Mouse (Mus musculus): ENCODE data around the gene Atxn2. TPM values are rescaled to one million over a fixed set of nuclear protein-coding genes. Genes with fewer than 3 reads are reported as not detected.
A peak's percentile ranks its signal among the peaks of the same experiment; 100 is the strongest.

Atxn2 gene
- polyA plus RNA-seq, 1 experiment from 2014 or later: 66.8 TPM

DNA sequence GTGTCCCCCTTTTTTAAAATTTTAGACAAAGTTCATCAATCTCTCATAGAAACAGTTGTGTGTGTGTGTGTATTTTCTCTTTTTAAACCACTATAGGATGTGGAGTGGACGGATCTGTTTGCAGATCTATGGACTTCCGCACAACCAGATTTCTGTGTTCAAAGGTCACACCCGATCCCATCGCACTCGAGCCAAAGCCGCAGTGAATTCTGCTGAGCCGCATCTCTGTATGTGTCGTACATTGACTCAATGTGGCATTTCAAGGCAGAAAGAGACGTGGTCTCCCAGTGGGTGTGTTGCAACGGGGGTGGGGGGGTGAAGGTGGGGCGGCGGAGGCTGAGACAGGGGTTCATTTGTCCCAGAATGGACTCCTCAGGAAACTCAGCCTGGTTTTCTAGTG is 147.3 kb downstream of the Atxn2 start:
- Histone ChIP-seq H3K27me3 (ENCODE audit: control insufficient read depth, insufficient read depth, low read length) (no peaks in the 10 kb centered on the region), H3K36me3 (ENCODE audit: control insufficient read depth, insufficient read depth, low read length) (peaks cover 4% of the 10 kb centered on the region), H3K9me3 (ENCODE audit: control insufficient read depth, low read length) (peaks cover 6% of the 10 kb centered on the region), H3K9ac (ENCODE audit: low read length) (no peak overlapping the region), H3K27ac (ENCODE audit: low read depth, low read length) (no peak overlapping the region), H3K4me1 (ENCODE audit: control insufficient read depth, insufficient read depth, low read length) (peaks cover 3% of the 10 kb centered on the region), H3K4me3 (ENCODE audit: low read depth, low read length) (no peak overlapping the region), H3K4me2 (no peak overlapping the region)
- DNase-seq (ENCODE audit: low spot score, missing footprints) (peak; percentile 54), ATAC-seq (ENCODE audit: low FRiP score) (no peak)
- WGBS: 90% methylated on average over 12 of the region's 12 CpGs

- Histone ChIP-seq H3K4me1 (ENCODE audit: control insufficient read depth, insufficient read depth, low read length) (peaks cover 3% of the 10 kb centered on the region; the same call in 1 of the 2 replicates), H3K9me3 (ENCODE audit: control insufficient read depth, low read length) (peaks cover 6% of the 10 kb centered on the region), H3K27me3 (ENCODE audit: control insufficient read depth, insufficient read depth, low read length) (no peaks in the 10 kb centered on the region), H3K4me3 (ENCODE audit: low read depth, low read length) (no peak overlapping the region), H3K36me3 (ENCODE audit: control insufficient read depth, insufficient read depth, low read length) (peaks cover 4% of the 10 kb centered on the region; the same call in 1 of the 2 replicates), H3K9ac (ENCODE audit: low read length) (no peak overlapping the region), H3K27ac (ENCODE audit: low read depth, low read length) (no peak overlapping the region), H3K4me2 (no peak overlapping the region)
- ATAC-seq (ENCODE audit: low FRiP score) (no peak), DNase-seq (ENCODE audit: low spot score, missing footprints) (no peak)
- 68% methylated on average over 5 of the region's 5 CpGs for WGBS
Measured at GRCm38 (mm10) chr5:121861964-121862363, 150.8 kb downstream of the Atxn2 start.

DNA sequence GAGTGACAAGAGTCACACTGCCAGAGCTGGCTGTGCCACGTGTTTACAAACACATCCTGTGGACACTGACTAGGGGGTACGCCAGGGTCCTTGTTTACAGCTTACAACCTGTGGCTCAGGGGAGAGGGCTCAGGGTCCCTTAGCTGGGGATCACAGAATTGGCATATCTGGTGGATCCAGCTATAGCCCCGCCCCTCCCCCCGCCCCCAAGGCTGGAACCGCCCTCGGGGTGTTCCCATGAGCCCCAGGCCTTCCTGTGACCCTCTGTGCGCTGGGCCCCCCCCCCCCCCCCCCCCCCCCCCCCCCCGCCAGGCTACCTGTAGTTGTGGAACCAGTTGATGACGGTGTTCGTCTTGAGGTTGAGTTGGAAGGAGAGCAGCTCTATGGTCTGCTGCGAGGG is 153.2 kb downstream of the Atxn2 start:
- no peak overlapping the region for H3K27ac ChIP-seq (ENCODE audit: low read depth, low read length)
- H3K36me3 ChIP-seq (ENCODE audit: control insufficient read depth, insufficient read depth, low read length): peaks cover 4% of the 10 kb centered on the region; the same call in 1 of the 2 replicates
- no peak overlapping the region for H3K4me3 ChIP-seq (ENCODE audit: low read depth, low read length)
- ATAC-seq (ENCODE audit: low FRiP score) (no peak), DNase-seq (ENCODE audit: low spot score, missing footprints) (no peak)
- H3K9me3 ChIP-seq (ENCODE audit: control insufficient read depth, low read length): peaks cover 6% of the 10 kb centered on the region
- WGBS: 7% methylated on average over 8 of the region's 11 CpGs
- H3K27me3 ChIP-seq (ENCODE audit: control insufficient read depth, insufficient read depth, low read length): no peaks in the 10 kb centered on the region
- H3K4me2 ChIP-seq: 0 out of 2 replicates have a peak overlapping the region, but pooled peaks have one; percentile 19
- H3K9ac ChIP-seq (ENCODE audit: low read length): no peak overlapping the region
- H3K4me1 ChIP-seq (ENCODE audit: control insufficient read depth, insufficient read depth, low read length): peaks cover 3% of the 10 kb centered on the region; the same call in 1 of the 2 replicates

Small RNAs within 50 kb of the gene (microRNA-seq; reads per million reads assigned to microRNA genes)
- gene Mir7031: not detected

Other genes starting within 250 kb of the Atxn2 start
- gene Adam1b, start 207.9 kb upstream of the Atxn2 start, polyA plus RNA-seq (2014; fragmentation: Nextera tagmentation; extraction: Ambion mirVana): 0.07 TPM in 1 of 2 replicates, not detected in the other
- 2.2 and 3.0 TPM in 2 replicates for gene Adam1a, start 165.9 kb upstream of the Atxn2 start, polyA plus RNA-seq (2014; fragmentation: Nextera tagmentation; extraction: Ambion mirVana)
- gene Gm42878, start 165.9 kb upstream of the Atxn2 start, polyA plus RNA-seq (2014; fragmentation: Nextera tagmentation; extraction: Ambion mirVana): not detected in 2 replicates
- 52.1 and 53.5 TPM in 2 replicates for gene Mapkapk5, start 165.4 kb upstream of the Atxn2 start, polyA plus RNA-seq (2014; fragmentation: Nextera tagmentation; extraction: Ambion mirVana)
- gene Aldh2, start 117.5 kb upstream of the Atxn2 start, polyA plus RNA-seq (2014; fragmentation: Nextera tagmentation; extraction: Ambion mirVana): 53.3 and 54.9 TPM in 2 replicates
- gene Acad12, start 92.4 kb upstream of the Atxn2 start, polyA plus RNA-seq (2014; fragmentation: Nextera tagmentation; extraction: Ambion mirVana): 1.5 TPM in 2 replicates
- 2.5 and 2.6 TPM in 2 replicates for gene Acad10, start 50.8 kb upstream of the Atxn2 start, polyA plus RNA-seq (2014; fragmentation: Nextera tagmentation; extraction: Ambion mirVana)
- 37.7 and 43.0 TPM in 2 replicates for gene Brap, start 50.8 kb upstream of the Atxn2 start, polyA plus RNA-seq (2014; fragmentation: Nextera tagmentation; extraction: Ambion mirVana)
- gene Sh2b3, start 126.3 kb downstream of the Atxn2 start, polyA plus RNA-seq (2014; fragmentation: Nextera tagmentation; extraction: Ambion mirVana): 5.8 and 9.4 TPM in 2 replicates
- gene Pheta1, start 137.6 kb downstream of the Atxn2 start, polyA plus RNA-seq (2014; fragmentation: Nextera tagmentation; extraction: Ambion mirVana): 25.9 and 27.9 TPM in 2 replicates